Mouse (Mus musculus) ES-Bruce4 (cell line): ENCODE results near the gene Ddc.

ENCODE experiments used
- CTCF ChIP-seq: IDR thresholded peaks from one replicate; pipeline ENCODE4 v1.8.1; 2011; ENCODE audit warnings: low read depth, low read length
- POLR2A ChIP-seq: IDR thresholded peaks from one replicate; pipeline ENCODE4 v1.8.1; 2011; ENCODE audit warnings: low read length; ENCODE audit not compliant: insufficient read depth

DNA sequence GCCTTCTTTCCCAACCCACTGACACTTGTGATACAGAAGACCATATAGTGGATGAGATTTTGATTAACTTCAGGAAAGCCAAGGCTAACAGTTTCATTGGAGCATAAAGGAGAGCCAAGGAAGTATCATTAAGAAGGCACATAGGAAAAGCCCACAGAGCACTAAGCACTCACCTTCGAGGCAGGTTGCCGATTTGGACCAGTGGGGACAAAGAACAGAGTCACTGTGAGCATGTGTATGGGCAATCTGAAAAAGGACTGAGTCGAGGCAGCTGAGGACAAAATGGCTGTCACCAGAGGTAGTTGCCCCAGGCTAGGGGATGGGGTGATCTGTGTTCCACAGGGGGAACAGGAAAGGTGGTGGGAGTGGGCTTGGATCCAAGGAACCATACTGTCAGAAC is 552 bp upstream of the Ddc start:
- no peak for TF ChIP-seq CTCF
- TF ChIP-seq POLR2A: no peak
